Mouse (Mus musculus): ENCODE measurements at regions not wholly inside any gene's neighbourhood (a gene's known extent, or its start where the extent isn't known, plus 50 kb on each side); places are given as distances from the start of the nearest gene placed in this dataset.

- no peak for DNase-seq (ENCODE audit: low spot score)
- Histone ChIP-seq H3K27ac (replicated peaks) (0 out of 2 replicates have a peak overlapping the region, but pooled peaks have one; percentile 63), H3K4me1 (peaks cover 16% of the 10 kb centered on the region), H3K9me3 (no peaks in the 10 kb centered on the region), H3K36me3 (replicated peaks) (no peaks in the 10 kb centered on the region), H3K4me3 (no peak overlapping the region), H3K27me3 (replicated peaks; ENCODE audit: low read depth, poor library complexity, severe bottlenecking) (no peaks in the 10 kb centered on the region)
- WGBS: 65% methylated on average over 16 of the region's 16 CpGs
Measured at GRCm38 (mm10) chr10:23448976-23449859, 98.6 kb upstream of the Eya4 start.

GRCm38 (mm10) chr10:23430376-23430775 lies 79.8 kb upstream of the Eya4 start:
- H3K4me1 ChIP-seq: no peaks in the 10 kb centered on the region
- no peaks in the 10 kb centered on the region for H3K36me3 ChIP-seq (replicated peaks)
- H3K27ac ChIP-seq (replicated peaks): no peak overlapping the region
- H3K27me3 ChIP-seq (replicated peaks; ENCODE audit: low read depth, poor library complexity, severe bottlenecking): no peaks in the 10 kb centered on the region
- no peak for DNase-seq (ENCODE audit: low spot score)
- H3K9me3 ChIP-seq: 0 out of 2 replicates have a peak, but pooled peaks cover 3% of the 10 kb centered on the region
- 72% methylated on average over 2 of the region's 2 CpGs for WGBS
- H3K4me3 ChIP-seq: no peak overlapping the region

DNA sequence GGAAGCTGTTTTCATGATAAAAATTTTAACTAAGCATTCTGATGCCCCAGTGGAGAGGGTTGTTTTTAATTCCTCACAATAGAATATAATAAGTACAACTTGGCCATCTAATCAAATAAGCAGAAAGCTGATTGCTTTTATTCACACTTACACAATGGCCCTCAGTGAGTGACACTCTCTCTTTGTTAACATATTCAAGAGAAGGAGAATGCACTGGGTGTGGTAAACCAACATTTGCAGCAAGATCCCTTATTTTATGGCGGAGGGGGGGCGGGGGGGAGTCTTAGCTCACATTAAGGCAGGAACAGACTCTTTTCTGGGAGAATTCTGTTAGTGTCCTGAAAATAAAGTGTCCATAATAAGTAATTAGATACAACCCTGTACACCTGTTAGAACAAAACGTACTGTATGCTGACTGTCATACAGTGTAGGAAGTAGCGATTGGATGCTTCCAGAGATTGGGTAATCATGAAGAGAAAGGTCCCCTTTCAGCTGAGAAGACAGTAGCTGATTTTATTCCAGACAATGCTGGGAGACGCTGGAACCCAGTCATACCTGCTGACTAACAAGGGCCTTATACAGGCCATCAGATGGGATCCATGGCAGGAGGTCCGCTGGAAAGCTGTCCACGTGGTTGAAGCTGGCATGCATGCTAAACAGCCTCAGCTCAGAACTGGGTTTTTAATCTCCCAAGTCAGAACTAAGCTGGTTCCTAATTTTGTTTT lies 63.4 kb upstream of the Eya4 start:
- no peaks in the 10 kb centered on the region for H3K27me3 ChIP-seq (replicated peaks; ENCODE audit: low read depth, poor library complexity, severe bottlenecking)
- no peak for DNase-seq (ENCODE audit: low spot score)
- H3K36me3 ChIP-seq (replicated peaks): no peaks in the 10 kb centered on the region

GRCm38 (mm10) chr10:23403351-23403938 lies 52.9 kb upstream of the Eya4 start:
- Histone ChIP-seq H3K9me3 (peaks cover 10% of the 10 kb centered on the region; the same call in 1 of the 2 replicates), H3K4me3 (no peak overlapping the region), H3K27ac (replicated peaks) (no peak overlapping the region), H3K27me3 (replicated peaks; ENCODE audit: low read depth, poor library complexity, severe bottlenecking) (no peaks in the 10 kb centered on the region), H3K36me3 (replicated peaks) (no peaks in the 10 kb centered on the region), H3K4me1 (no peaks in the 10 kb centered on the region)
- 74% methylated on average over 4 of the region's 4 CpGs for WGBS
- no peak for DNase-seq (ENCODE audit: low spot score)

More for the DNA sequence above, 63.4 kb upstream of the Eya4 start:
- H3K9me3 ChIP-seq: no peaks in the 10 kb centered on the region
- H3K27ac ChIP-seq (replicated peaks): no peak overlapping the region
- peaks cover 5% of the 10 kb centered on the region; the same call in 1 of the 2 replicates for H3K4me1 ChIP-seq
- no peak overlapping the region for H3K4me3 ChIP-seq
- 60% methylated on average over 7 of the region's 7 CpGs for WGBS
